Mouse (Mus musculus) CH12.LX (cell line): ENCODE results near the gene Dnaaf1.

Experiments
- CTCF ChIP-seq, 2 experiments: IDR thresholded peaks in 1 of 2; conservative IDR thresholded peaks in 1 of 2; 2 replicates each; pipeline ENCODE4 v1.5.1; 2011 to 2012; ENCODE audit warnings: low read depth in 2 of 2, low read length in 2 of 2, improper control_type of control experiment in 1 of 2, inconsistent platforms in 1 of 2, mild to moderate bottlenecking in 1 of 2, moderate library complexity in 1 of 2
- ELF1 ChIP-seq: IDR thresholded peaks from 2 replicates; pipeline ENCODE4 v1.6.1; 2014; ENCODE audit warnings: low read depth, mild to moderate bottlenecking, inconsistent platforms, low read length, improper control_type of control experiment
- HCFC1 ChIP-seq: IDR thresholded peaks from 2 replicates; pipeline ENCODE4 v1.6.1; 2012; ENCODE audit warnings: low read depth, mild to moderate bottlenecking, inconsistent platforms, low read length, improper control_type of control experiment
- JUN ChIP-seq: IDR thresholded peaks from 2 replicates; pipeline ENCODE4 v1.6.1; 2011; ENCODE audit warnings: low read depth, mild to moderate bottlenecking, low read length, improper control_type of control experiment, moderate library complexity; ENCODE audit not compliant: insufficient read depth
- JUND ChIP-seq: conservative IDR thresholded peaks from 2 replicates; pipeline ENCODE4 v1.6.1; 2011; ENCODE audit warnings: low read depth, low read length, improper control_type of control experiment
- MYC ChIP-seq: IDR thresholded peaks from 2 replicates; pipeline ENCODE4 v1.6.1; 2011; ENCODE audit warnings: low read depth, mild to moderate bottlenecking, improper control_type of control experiment, low read length
- POLR2A ChIP-seq: IDR thresholded peaks from 2 replicates; pipeline ENCODE4 v1.6.1; 2011; ENCODE audit warnings: low read depth, mild to moderate bottlenecking, improper control_type of control experiment, low read length

DNA sequence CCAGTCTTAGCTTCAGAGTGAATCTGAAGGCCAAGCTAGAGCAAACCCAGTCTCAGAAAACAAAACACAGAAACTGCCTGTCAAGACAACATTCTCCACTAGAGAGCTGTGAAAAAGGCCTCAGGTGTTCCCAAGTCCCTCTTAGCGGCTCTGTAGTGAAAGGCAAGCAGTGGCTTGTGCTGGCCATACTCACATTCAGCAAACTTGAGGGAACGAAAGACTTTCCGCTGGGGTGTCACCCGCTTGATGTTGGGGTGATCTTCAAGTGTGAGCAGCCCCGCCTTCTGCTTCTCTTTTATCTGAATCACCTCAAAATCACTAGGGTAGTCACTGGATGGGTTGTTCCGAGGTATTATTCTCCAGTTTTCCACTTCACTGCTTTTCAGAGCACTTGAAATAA is 29.2 kb upstream of the Dnaaf1 start:
- TF ChIP-seq POLR2A, result no peak
- no peak for TF ChIP-seq CTCF (conservative IDR thresholded peaks at IDR 0.05 in 1 of 2, IDR thresholded peaks at IDR 0.05 in 1 of 2; ENCODE audit: low read depth in 2 of 2, low read length in 2 of 2)
- no peak for TF ChIP-seq MYC
- TF ChIP-seq JUND, result no peak
- no peak for TF ChIP-seq ELF1
- no peak for TF ChIP-seq JUN
- TF ChIP-seq HCFC1, result no peak
